Mouse (Mus musculus) left cerebral cortex, adult 9 months (tissue): Measurements from ENCODE around the gene Pqbp1.

Experiments
- DNase-seq, 2 experiments: peaks; one replicate each; pipeline ENCODE4 v3.0.0; 2022; ENCODE audit warnings: low spot score in 2 of 2

The Pqbp1 gene

GRCm38 (mm10) chrX:7878495-7878894 is 20.6 kb downstream of the Pqbp1 start:
- peak in 1 of 2 experiments; percentile 26 for DNase-seq

GRCm38 (mm10) chrX:7878007-7878419 is 21.1 kb downstream of the Pqbp1 start, which contains the start of gene Pim2:
Gene Pim2 (plus strand): TSS chrX:7878262.
- peak; percentile 84 to 86 for DNase-seq

GRCm38 (mm10) chrX:7869826-7870225 is 29.2 kb downstream of the Pqbp1 start:
- DNase-seq: no peak

- no peak for DNase-seq
Observed at GRCm38 (mm10) chrX:7868506-7868905, 30.6 kb downstream of the Pqbp1 start.

- DNase-seq: no peak
Observed at GRCm38 (mm10) chrX:7867141-7867540, 31.9 kb downstream of the Pqbp1 start.

- no peak for DNase-seq
Observed at GRCm38 (mm10) chrX:7865786-7866185, 33.3 kb downstream of the Pqbp1 start.

- DNase-seq: no peak
Observed at GRCm38 (mm10) chrX:7865343-7865742, 33.7 kb downstream of the Pqbp1 start.

GRCm38 (mm10) chrX:7864551-7864950 is 34.5 kb downstream of the Pqbp1 start:
- no peak for DNase-seq

- DNase-seq: no peak
Observed at GRCm38 (mm10) chrX:7863181-7863580, 35.9 kb downstream of the Pqbp1 start.

GRCm38 (mm10) chrX:7859191-7859753 is 39.8 kb downstream of the Pqbp1 start:
- DNase-seq: no peak

GRCm38 (mm10) chrX:7854578-7854977 is 44.5 kb downstream of the Pqbp1 start:
- peak in 1 of 2 experiments; percentile 41 for DNase-seq

- peak in 1 of 2 experiments; percentile 9 for DNase-seq
Observed at GRCm38 (mm10) chrX:7847845-7848244, 51.2 kb downstream of the Pqbp1 start.
